Mouse (Mus musculus) embryo, embryonic 11 days (tissue): ENCODE data around the gene Gbp9.
"Not testable (repeated sequence)": the region's sequence is repeated elsewhere in the genome, so short reads cannot be mapped to it uniquely, and the experiment has no call there.

Experiments
- DNase-seq: peaks from one replicate; pipeline ENCODE4 v3.0.0-alpha.2; 2015

Gbp9 gene

GRCm38 (mm10) chr5:105139409-105140088 is at the start of gene Gbp9, which contains the start of the genes Gbp8 and Gbp4:
Gene Gbp9, minus strand, starts transcription at chr5:105139539.
Gene Gbp8, minus strand, starts transcription at chr5:105139540.
Gene Gbp4, minus strand, starts transcription at chr5:105139586.
- DNase-seq = not testable (repeated sequence)

DNA sequence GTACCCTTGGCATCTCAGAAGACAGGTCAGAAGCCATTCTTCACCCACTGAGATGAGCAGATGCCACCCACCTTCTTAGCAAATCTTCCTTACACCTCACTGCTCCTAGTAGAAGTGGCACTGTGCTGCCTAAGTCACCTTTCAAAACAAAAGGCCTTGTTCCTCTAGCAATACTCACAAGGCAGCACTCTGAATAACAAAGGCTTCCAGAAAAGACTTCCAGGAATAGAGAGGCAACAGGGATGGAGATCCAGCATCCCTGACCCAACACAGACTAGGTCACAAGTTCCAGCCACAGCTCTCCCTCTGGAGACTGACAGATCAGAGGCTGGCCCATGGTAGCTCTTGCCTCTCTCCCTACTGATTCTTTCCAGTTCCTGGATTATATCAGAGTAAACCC is 42.1 kb upstream of the Gbp9 start:
- DNase-seq = no peak

DNA sequence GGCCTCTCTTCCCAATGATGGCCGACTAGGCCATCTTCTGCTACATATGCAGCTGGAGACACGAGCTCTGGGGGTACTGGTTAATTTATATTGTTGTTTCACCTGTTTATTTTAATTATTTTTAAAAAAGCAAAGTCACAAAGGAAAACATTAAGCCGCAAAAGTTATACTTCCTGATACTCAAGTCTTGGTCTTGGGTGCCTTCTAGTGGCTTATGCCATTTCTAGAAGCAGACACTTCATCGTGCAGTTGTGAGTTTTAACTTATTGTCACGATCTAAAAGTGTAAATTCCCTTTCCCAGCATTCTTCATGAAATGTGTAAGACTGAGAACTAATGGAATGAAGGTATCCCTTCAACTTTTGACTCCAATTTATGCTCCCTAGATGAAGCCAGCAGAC is 17.2 kb upstream of the Gbp9 start:
- DNase-seq = no peak

DNA sequence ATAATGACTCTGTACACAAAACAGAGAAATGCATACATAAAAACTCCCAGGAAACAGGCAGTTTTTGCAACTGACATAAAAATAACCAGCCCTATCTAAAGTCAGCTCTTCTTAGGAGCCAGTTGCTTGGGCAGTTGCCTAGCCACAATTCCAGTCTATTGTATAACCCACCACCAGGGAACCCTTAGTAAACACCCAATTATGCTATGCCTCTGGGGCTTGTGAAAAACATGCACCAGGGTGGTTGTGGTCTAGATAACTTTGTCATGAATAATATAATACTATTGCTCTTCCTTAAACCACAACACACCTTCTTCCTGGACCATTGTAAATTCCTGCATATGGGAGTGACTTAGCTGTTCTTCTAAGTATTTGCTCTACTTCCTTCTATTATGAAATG is 14.7 kb upstream of the Gbp9 start:
- no peak for DNase-seq

DNA sequence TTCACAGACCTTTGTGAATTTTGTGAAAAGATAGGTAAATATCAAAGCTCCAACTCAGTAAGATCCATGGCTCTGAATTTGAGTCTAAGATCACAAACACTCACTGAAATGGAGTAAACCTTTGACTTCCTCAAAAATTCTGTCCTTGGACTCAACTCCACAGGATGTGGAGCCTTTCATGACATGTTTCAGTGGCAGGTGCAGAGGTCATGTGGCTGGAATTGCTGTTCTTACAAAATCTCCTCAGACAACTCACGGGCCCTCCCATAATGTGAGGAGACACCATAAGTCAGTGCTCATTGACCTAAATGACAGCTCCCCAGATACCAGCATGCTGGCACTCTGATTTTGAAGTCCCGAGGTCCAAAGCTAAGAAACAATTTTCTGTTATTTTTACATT is 8.7 kb upstream of the Gbp9 start:
- not testable (repeated sequence) for DNase-seq

- DNase-seq = no peak
Observed at GRCm38 (mm10) chr5:105146447-105146846, 7.1 kb upstream of the Gbp9 start.

DNA sequence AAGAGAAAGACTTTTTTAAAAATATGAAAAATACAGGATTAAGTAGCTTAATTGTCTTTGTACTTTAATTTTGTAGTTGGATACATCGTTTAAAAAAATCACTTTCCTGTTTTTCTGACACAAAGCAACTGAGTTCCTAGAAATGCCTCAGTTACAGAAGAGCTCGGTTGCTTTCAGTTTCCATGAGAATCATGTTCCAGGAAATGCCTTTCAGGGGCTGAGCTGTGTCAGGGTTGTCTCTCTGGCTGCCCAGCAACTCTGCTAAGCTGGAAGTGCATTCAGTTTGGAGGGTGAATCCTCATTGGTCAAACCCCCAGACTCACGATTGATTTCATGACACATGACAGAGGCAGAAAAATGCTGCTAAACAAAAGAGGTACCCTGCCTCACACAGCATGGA is 6.4 kb upstream of the Gbp9 start:
- not testable (repeated sequence) for DNase-seq

- DNase-seq = not testable (repeated sequence)
Observed at GRCm38 (mm10) chr5:105140089-105140810, 911 bp upstream of the Gbp9 start.

DNA sequence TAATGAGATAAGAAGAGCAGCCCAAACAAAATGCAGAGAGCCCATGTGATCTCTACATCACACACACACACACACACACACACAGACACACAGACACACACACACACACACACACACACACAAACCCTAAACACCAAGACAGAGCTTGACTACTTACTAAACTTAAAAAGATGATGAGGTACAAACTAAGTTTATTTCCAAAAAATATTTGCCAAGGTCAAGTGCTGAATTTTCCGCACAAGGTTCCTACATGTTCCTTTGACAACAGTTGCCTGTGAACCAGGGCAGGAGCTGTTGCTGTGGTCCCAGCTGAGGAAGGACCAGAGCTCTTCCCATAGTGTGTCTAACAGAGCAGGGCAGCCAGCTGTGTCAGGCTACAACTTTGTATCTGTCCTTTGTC is 433 bp downstream of the Gbp9 start:
- DNase-seq = no peak

- DNase-seq = not testable (repeated sequence)
Observed at GRCm38 (mm10) chr5:105136706-105137304, 2.5 kb downstream of the Gbp9 start.

- DNase-seq = not testable (repeated sequence)
Observed at GRCm38 (mm10) chr5:105121731-105122130, 17.6 kb downstream of the Gbp9 start.

GRCm38 (mm10) chr5:105115740-105116139 is 23.6 kb downstream of the Gbp9 start:
- DNase-seq = no peak

DNA sequence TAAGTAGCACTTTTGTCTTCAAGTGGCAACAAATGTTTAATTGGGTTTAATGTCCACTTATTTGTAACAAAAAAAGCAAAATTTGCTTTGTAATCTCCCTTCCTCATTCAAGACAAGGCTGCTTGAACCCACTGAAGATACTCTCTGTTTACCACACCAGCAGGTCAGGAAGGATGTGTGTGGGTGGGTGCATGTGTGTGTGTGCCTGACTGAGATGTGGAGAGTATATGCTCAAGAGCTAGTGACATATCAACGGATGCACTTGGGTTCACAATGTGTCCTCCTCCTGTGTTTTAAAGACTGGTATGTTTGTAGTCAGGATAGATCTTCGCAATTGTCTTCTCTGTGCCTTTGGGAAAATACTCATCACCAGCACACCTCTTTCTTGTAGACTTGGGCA is 24.6 kb downstream of the Gbp9 start:
- DNase-seq = no peak

DNA sequence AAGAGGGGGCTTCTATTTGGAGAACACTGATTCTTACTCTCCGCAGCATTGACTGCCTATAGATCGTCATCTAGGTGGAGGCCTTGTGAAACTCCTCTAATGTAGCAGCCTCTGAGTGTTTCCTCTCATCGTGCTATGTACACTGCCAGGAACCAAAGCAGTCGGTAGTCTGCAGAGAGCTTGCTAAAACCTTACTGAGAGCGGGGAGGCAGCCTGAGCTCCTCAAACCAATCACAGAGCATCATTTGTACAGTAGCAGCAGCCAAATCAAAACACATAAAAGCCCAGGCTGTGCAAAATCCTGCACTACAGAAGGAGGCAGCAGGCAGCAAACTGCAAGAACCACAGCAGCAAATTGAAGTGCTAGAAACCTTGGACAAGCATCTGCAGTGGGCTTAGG is 25.7 kb downstream of the Gbp9 start:
- DNase-seq = no peak

DNA sequence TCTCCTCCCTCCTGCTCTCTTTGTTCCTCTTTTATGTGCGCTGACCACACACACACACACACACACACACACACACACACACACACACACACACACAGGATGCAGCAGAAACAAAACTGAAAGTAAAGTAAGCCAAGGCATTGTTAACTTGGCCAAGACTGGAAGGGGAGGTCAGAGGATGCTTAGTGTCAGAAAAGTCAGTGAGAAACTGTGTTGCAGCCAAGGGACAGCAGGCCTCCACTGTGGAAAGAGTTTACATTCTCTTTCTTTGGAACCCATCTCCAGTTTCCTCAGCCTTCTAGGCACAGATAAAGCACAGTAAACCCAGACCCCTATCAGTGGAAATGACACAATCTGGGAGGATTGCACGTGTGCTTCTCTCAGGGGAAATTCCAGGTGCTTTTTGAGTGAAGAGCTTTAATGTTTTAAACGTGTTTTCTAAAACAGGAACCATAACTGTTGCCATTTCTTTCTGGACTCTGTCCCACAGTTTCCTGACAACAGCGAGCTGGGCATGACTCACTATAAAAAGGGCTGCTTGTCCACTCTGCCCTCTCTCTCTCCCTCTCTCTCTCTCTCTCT is 29.0 kb downstream of the Gbp9 start:
- DNase-seq = not testable (repeated sequence)

- peak; percentile 1 for DNase-seq
Observed at GRCm38 (mm10) chr5:105109775-105110174, 29.6 kb downstream of the Gbp9 start.

DNA sequence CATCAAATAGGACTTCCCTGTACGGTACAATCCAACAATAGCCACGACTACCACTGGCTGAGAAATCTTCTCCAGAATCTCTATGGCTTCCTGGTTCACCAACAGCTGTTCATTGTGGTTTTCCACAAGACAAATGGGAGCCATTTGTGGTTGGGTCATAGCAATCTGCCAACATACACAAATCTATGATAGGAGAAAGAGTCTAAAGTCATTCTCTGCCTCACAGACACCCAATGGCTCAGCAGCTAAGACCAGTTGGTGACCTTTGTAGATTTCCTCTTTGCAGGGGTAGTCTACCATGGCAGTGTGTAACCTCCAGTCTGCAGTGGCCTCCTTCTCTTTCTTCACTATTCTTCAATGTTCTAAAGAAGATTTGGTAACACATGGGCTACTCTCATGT is 33.6 kb downstream of the Gbp9 start:
- not testable (repeated sequence) for DNase-seq

GRCm38 (mm10) chr5:105081900-105082299 is 57.4 kb downstream of the Gbp9 start:
- DNase-seq = no peak

DNA sequence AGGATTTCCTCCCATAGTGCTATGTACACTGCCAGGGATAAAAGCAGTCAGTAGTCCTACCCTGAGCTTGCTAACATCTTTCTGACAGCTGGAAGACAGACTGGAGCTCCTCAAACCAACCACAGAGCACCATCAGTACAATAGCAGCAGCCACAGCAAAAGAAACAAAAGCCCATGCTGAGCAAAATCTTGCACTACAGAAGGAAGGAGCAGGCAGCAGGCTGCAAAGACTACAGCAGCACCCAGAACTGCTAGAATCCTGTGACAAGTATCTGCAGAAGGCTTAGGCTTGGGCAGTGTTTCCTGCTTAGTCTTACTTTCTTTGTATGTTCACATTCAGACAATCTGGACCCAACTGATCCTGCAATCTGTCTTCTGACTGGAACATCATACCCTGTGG is 71.0 kb downstream of the Gbp9 start:
- DNase-seq = not testable (repeated sequence)

GRCm38 (mm10) chr5:105064443-105064842 is 74.9 kb downstream of the Gbp9 start:
- DNase-seq = not testable (repeated sequence)

GRCm38 (mm10) chr5:105063321-105063720 is 76.0 kb downstream of the Gbp9 start:
- no peak for DNase-seq

DNA sequence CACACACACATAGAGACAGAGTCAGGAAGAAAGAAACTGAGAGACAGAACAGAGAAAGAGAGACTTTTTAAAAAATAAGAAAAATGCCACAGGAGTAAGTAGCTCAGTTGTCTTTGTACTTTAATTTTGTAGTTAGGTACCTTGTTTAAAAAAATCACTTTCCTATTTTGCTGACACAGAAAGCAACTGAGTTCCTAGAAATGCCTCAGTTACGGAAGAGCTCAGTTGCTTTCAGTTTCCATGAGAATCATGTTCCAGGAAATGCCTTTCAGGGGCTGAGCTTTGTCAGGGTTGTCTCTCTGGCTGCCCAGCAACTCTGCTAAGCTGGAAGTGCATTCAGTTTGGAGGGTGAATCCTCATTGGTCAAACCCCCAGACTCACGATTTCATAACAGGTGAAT is 76.9 kb downstream of the Gbp9 start:
- not testable (repeated sequence) for DNase-seq

- no peak for DNase-seq
Observed at GRCm38 (mm10) chr5:105060224-105060623, 79.1 kb downstream of the Gbp9 start.

GRCm38 (mm10) chr5:105055279-105055678 is 84.1 kb downstream of the Gbp9 start:
- no peak for DNase-seq
